Mouse (Mus musculus) erythroblast, embryonic 14.5 days (primary cell): ENCODE measurements around the gene Eif2b5.
"Not testable (repeated sequence)": the region's sequence is repeated elsewhere in the genome, so short reads cannot be mapped to it uniquely, and the experiment has no call there.

Experiments used
- GATA1 ChIP-seq: IDR thresholded peaks from 2 replicates; pipeline ENCODE4 v1.6.1; 2012; ENCODE audit warnings: low read length, inconsistent platforms, mixed read lengths
- TAL1 ChIP-seq: IDR thresholded peaks from 3 replicates; pipeline ENCODE4 v1.6.1; 2012; ENCODE audit warnings: low read length, inconsistent platforms, mixed read lengths

GRCm38 (mm10) chr16:20479026-20479760 lies 19.4 kb upstream of the Eif2b5 start:
- not testable (repeated sequence) for TF ChIP-seq TAL1, GATA1
